Mouse (Mus musculus): ENCODE data around the gene Slc10a3. TPM values are rescaled to one million over a fixed set of nuclear protein-coding genes. Genes with fewer than 3 reads are reported as not detected.

The Slc10a3 gene
- polyA plus RNA-seq, 1 experiment from 2014 or later: 9.9 TPM

DNA sequence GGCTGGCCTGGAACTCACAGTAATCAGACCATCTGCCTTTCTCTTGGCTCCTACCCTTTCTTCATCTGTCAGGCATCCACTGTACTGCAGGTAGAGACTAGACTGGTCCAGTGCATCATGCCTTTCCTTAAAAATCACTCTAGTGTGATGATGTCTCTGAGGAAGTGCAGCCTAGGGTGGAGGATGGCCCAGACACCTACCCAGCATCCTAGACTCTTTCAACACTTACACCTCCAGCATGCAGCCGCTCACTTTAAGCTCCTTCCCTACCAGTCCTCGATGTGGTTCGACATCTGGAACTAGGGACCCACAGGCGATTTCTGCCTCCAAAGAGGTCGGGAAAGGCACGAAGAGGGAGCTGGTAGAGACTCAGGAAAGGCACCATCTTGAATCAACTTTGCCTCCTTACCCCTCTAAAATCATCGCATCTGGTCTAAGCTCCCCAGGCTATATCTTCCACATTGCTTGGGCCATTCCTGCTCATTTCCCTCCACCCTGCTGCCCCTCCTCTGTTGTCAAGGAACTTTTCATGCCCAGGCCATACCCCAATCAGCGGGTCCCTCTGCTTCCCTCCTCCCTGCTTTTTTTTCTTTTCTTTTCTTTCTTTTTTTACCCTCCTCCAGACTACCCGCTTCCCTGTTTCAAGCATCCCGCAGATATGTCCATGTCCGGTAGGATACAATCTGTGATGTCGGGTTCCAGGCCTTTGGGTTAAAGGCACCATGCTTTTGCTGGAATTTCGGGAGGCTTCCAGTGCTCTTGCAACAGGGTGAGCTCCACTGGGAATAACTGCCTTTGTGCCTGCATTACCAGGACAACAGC is 20.3 kb downstream of the Slc10a3 start:
- ATAC-seq (replicated peaks): peak; percentile 55

DNA sequence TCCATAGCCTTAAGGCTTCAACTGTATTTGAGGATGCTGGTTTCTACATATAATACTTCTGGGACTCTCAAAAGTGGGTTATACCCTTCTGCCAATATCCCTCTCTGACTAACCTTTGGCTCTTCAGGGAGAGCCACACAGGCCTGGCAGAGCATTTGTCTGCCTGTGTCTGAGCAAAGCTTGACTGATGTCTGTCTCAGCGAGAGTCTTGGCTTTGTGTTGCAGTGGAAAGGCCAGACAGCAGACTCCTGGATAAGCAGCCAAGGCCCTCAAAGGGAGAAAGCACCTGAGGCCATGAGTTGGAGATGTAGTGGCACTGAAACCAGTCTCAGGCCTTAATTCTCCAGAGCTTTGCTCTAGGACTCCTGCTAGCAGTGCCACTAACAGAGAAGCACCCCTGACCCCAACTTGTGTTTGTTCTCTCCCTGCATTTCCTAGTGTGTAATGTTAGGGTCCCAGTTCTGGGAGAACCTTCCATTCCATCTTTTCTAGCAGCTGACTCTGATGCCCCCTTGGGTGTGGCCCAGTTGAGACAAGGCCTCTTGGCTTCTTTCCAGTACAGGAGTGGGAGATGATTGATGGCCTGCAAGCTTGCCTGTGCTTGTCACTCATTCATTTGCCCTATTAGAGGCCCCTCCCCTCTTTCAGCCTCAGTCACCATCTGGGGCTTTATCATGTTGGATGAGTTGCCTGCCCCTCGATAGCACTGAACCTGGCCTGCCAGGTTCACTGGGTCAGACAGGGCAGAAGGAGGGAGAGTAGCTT is 42.8 kb downstream of the Slc10a3 start:
- Histone ChIP-seq H3K9me3 (no peaks in the 10 kb centered on the region), H3K27ac (peak overlapping the region; percentile 92), H3K36me3 (replicated peaks) (0 out of 2 replicates have a peak, but pooled peaks cover 4% of the 10 kb centered on the region), H3K4me3 (peak overlapping the region; percentile 54), H3K27me3 (replicated peaks) (no peaks in the 10 kb centered on the region), H3K4me1 (peaks cover 34% of the 10 kb centered on the region), H3K9ac (peak overlapping the region; percentile 66), H3K4me2 (peak overlapping the region; percentile 79)
- 11% methylated on average over 2 of the region's 2 CpGs for WGBS
- ATAC-seq (replicated peaks): no peak

More for the DNA sequence above, 20.3 kb downstream of the Slc10a3 start:
- Histone ChIP-seq H3K27me3 (replicated peaks) (no peaks in the 10 kb centered on the region), H3K27ac (peak overlapping the region; percentile 71), H3K4me3 (peak overlapping the region; percentile 43), H3K4me1 (no peaks in the 10 kb centered on the region), H3K9me3 (no peaks in the 10 kb centered on the region), H3K36me3 (replicated peaks) (no peaks in the 10 kb centered on the region), H3K4me2 (peak overlapping the region; percentile 59), H3K9ac (peak overlapping the region; percentile 45)
- WGBS: 19% methylated on average over 13 of the region's 13 CpGs

DNA sequence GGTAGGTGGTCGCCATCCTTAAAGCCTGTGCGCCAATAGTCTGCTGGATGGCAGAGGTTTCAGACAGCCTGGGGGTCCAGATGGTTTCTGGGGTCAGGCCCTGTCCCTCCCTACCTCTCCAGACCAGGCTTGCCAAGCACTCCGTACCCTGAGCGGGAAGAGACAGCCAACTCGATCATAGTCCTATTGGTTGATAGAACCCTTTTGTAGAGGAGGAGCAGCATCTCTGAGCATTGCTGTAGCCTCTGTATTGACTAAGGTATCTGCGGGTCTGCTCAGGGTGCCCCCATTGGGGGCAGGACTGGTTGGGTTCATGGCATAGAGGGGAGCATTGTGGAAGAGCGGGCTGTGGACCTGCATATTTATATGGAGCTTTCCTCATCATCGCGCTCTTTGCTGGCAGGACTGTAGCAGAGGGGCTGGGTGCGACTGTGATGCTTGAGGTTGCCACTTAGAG is 43.9 kb downstream of the Slc10a3 start:
- 16% methylated on average over 10 of the region's 10 CpGs for WGBS

DNA sequence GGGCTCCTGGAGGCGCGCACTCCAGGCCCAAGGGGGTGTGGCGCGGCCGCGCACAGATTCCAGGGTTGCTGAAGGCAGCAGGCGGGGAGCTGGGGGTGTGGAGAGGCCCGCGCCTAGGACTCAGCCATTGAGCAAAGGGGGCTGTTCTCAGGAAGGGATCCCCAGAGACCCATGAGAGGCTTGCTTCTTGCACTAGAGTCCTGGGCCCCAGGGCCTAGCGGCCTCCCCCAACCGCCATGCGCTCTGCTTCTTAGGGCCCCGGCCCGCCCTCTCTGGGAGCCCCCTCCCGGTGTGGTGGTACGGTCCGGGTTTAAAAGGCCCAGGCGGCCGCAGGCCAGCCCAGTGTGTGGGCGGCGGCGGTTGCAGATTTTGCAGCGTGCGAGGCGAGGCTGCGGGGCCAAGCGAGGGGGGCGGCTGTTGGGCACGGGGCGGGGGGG is 44.4 kb downstream of the Slc10a3 start, which contains the start of gene Plxna3:
Gene Plxna3, plus strand, starts transcription at position 342 of the 437 bp plus-strand sequence.
- peak; percentile 95 for ATAC-seq (replicated peaks)
- Histone ChIP-seq H3K4me3 (peak within 1 kb of the TSS; percentile 54), H3K4me1 (peaks cover 34% of the 10 kb centered on the region), H3K27me3 (replicated peaks) (no peaks in the 10 kb centered on the region), H3K9me3 (no peaks in the 10 kb centered on the region), H3K4me2 (peak within 1 kb of the TSS; percentile 79), H3K36me3 (replicated peaks) (no peaks in the 10 kb centered on the region), H3K27ac (peak within 1 kb of the TSS; percentile 92), H3K9ac (peak within 1 kb of the TSS; percentile 66)
- WGBS: 29% methylated on average over 26 of the region's 30 CpGs

More for the DNA sequence above, 43.9 kb downstream of the Slc10a3 start:
- Histone ChIP-seq H3K4me1 (peaks cover 34% of the 10 kb centered on the region), H3K36me3 (replicated peaks) (0 out of 2 replicates have a peak, but pooled peaks cover 4% of the 10 kb centered on the region), H3K4me3 (peak overlapping the region; percentile 54), H3K4me2 (peak overlapping the region; percentile 79), H3K9ac (peak overlapping the region; percentile 66), H3K27ac (peak overlapping the region; percentile 92), H3K9me3 (no peaks in the 10 kb centered on the region), H3K27me3 (replicated peaks) (no peaks in the 10 kb centered on the region)
- ATAC-seq (replicated peaks): peak; percentile 71

Other genes with a start within 250 kb of the Slc10a3 start
- gene Opn1mw, start 245.9 kb downstream of the Slc10a3 start, polyA plus RNA-seq (2015; fragmentation: Nextera tagmentation; extraction: Ambion mirVana): not detected in 2 replicates
- 15.7 and 17.0 TPM in 2 replicates for gene Mecp2, start 238.0 kb downstream of the Slc10a3 start, polyA plus RNA-seq (2015; fragmentation: Nextera tagmentation; extraction: Ambion mirVana)
- gene Tex28, start 205.5 kb downstream of the Slc10a3 start, polyA plus RNA-seq (2015; fragmentation: Nextera tagmentation; extraction: Ambion mirVana): not detected in 2 replicates
- gene Tktl1, start 196.1 kb downstream of the Slc10a3 start, polyA plus RNA-seq (2015; fragmentation: Nextera tagmentation; extraction: Ambion mirVana): 0.06 and 0.11 TPM in 2 replicates
- gene Flna, start 123.5 kb downstream of the Slc10a3 start, polyA plus RNA-seq (2015; fragmentation: Nextera tagmentation; extraction: Ambion mirVana): 92.6 and 96.4 TPM in 2 replicates
- 16.0 and 17.7 TPM in 2 replicates for gene Emd, start 118.7 kb downstream of the Slc10a3 start, polyA plus RNA-seq (2015; fragmentation: Nextera tagmentation; extraction: Ambion mirVana)
- 402 and 414 TPM in 2 replicates for gene Rpl10, start 102.5 kb downstream of the Slc10a3 start, polyA plus RNA-seq (2015; fragmentation: Nextera tagmentation; extraction: Ambion mirVana)
- 86.8 and 90.3 TPM in 2 replicates for gene Taz, start 91.4 kb downstream of the Slc10a3 start, polyA plus RNA-seq (2015; fragmentation: Nextera tagmentation; extraction: Ambion mirVana)
- 2.9 and 5.2 TPM in 2 replicates for gene Dnase1l1, start 91.0 kb downstream of the Slc10a3 start, polyA plus RNA-seq (2015; fragmentation: Nextera tagmentation; extraction: Ambion mirVana)
- gene Atp6ap1, start 76.3 kb downstream of the Slc10a3 start, polyA plus RNA-seq (2015; fragmentation: Nextera tagmentation; extraction: Ambion mirVana): 308 and 309 TPM in 2 replicates
- gene Gdi1, start 68.4 kb downstream of the Slc10a3 start, polyA plus RNA-seq (2015; fragmentation: Nextera tagmentation; extraction: Ambion mirVana): 1,073 and 1,116 TPM in 2 replicates
- gene Fam50a, start 60.3 kb downstream of the Slc10a3 start, polyA plus RNA-seq (2015; fragmentation: Nextera tagmentation; extraction: Ambion mirVana): 59.9 and 62.2 TPM in 2 replicates
- gene Plxna3, start 44.3 kb downstream of the Slc10a3 start, polyA plus RNA-seq (2015; fragmentation: Nextera tagmentation; extraction: Ambion mirVana): 64.4 and 75.0 TPM in 2 replicates
- gene Lage3, start 19.7 kb downstream of the Slc10a3 start, polyA plus RNA-seq (2015; fragmentation: Nextera tagmentation; extraction: Ambion mirVana): 59.8 and 62.3 TPM in 2 replicates
- gene Ubl4a, start 131 bp downstream of the Slc10a3 start, polyA plus RNA-seq (2015; fragmentation: Nextera tagmentation; extraction: Ambion mirVana): 67.1 and 71.1 TPM in 2 replicates
- 36.2 and 38.3 TPM in 2 replicates for gene Fam3a, start 19.9 kb upstream of the Slc10a3 start, polyA plus RNA-seq (2015; fragmentation: Nextera tagmentation; extraction: Ambion mirVana)
- gene Ikbkg, start 19.9 kb upstream of the Slc10a3 start, polyA plus RNA-seq (2015; fragmentation: Nextera tagmentation; extraction: Ambion mirVana): 15.2 and 16.0 TPM in 2 replicates
- 56.6 and 57.4 TPM in 2 replicates for gene G6pdx, start 55.8 kb upstream of the Slc10a3 start, polyA plus RNA-seq (2015; fragmentation: Nextera tagmentation; extraction: Ambion mirVana)
- gene Gm6880, start 108.0 kb upstream of the Slc10a3 start, polyA plus RNA-seq (2015; fragmentation: Nextera tagmentation; extraction: Ambion mirVana): not detected in 2 replicates
- not detected in 2 replicates for gene Olfr1326-ps1, start 201.5 kb upstream of the Slc10a3 start, polyA plus RNA-seq (2015; fragmentation: Nextera tagmentation; extraction: Ambion mirVana)
- not detected in 2 replicates for gene Olfr1325, start 219.3 kb upstream of the Slc10a3 start, polyA plus RNA-seq (2015; fragmentation: Nextera tagmentation; extraction: Ambion mirVana)

Data from midbrain, embryonic 15.5 days (tissue).